Mouse (Mus musculus) liver, embryonic 14.5 days (tissue): ENCODE measurements around the gene Lrrfip2.

ENCODE experiments used
- CTCF ChIP-seq: IDR thresholded peaks from 2 replicates; pipeline ENCODE4 v1.5.1; 2016; ENCODE audit warnings: antibody characterized with exemption, low read depth, control low read depth
- EP300 ChIP-seq: IDR thresholded peaks from 2 replicates; pipeline ENCODE4 v1.6.1; 2016; ENCODE audit warnings: antibody characterized with exemption, low read depth

- TF ChIP-seq CTCF (no peak), EP300 (no peak)
These were observed 35.6 kb downstream of the Lrrfip2 start for GRCm38 (mm10) chr9:111153026-111153425.
